Mouse (Mus musculus): Measurements from ENCODE around the gene Eif5.

DNA sequence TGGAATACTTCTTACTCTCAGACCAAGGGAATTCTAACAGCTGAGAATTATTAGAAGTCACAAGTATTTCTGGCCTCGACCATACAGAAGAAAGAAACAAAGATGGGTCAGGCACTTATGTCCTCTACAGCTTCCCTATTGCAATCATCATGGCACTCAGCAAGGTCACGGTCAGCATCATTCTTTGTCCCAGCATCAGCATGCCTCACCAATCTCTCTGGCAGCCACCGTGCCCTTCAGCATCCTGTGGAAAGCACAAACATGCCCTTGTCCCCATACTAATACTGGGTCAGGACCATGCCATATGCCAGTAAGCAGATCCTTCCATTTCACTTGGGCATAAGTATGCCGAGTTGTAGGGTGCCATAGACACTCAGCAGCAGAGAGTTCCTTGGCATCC is 42.9 kb upstream of the Eif5 start:
- no peak for TF ChIP-seq POLR2A (IDR thresholded peaks at IDR 0.05; ENCODE audit: insufficient read depth, low read depth, low read length)
- TF ChIP-seq CTCF (IDR thresholded peaks at IDR 0.05): no peak
- no peak for TF ChIP-seq EP300 (IDR thresholded peaks at IDR 0.05; ENCODE audit: insufficient read depth, low read depth, low read length)
